Mouse (Mus musculus): ENCODE measurements around the gene Arl3. TPM values are rescaled to one million over a fixed set of nuclear protein-coding genes. Genes with fewer than 3 reads are reported as not detected.

Arl3 gene
- 10 to 100 TPM; 38.5 to 40.4 TPM for total RNA-seq (2021)

GRCm38 (mm10) chr19:46572951-46573937, at the start of gene Arl3, which contains the start of gene Sfxn2:
TSS of gene Arl3 (minus strand) at chr19:46573198.
TSS of gene Sfxn2 (plus strand) at chr19:46573365.
- intact Hi-C loops (cut with DNase I), result no loop called here
- peak; percentile 89 to 91 for DNase-seq

DNA sequence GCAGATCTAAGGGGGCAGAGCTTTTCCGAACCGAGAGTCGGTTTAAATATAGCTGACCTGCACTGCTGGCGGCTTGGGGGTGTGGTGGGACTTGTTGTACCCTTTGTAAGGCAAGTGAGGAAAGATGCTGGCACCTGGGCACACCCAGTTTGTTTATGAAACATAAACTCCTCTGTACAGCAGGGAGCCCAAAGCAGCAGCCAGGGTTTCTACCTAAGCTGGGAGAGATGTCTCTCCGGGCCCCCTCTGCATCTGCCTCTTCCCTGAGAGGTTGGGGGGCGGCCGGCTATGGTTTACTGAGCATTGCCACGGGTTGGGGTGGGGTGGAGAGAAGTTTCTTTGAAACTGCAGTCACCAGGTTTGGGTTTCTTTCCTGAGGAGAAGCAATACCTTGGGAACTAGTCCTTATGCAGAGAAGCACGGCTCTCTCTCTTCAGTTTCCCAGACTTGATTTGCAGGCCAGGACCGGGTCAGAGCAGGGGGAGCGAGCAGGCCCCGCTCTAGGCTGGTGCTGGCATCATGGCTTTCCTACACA, 49.7 kb upstream of the Arl3 start:
- intact Hi-C loops (cut with DNase I), result loop anchor here (1.0 to 2.0 kb wide), 2 partner anchors 23 to 24 kb away; partner anchors contain the start of gene Wbp1l
- no peak for DNase-seq

GRCm38 (mm10) chr19:46621236-46622183, 48.5 kb upstream of the Arl3 start:
- intact Hi-C loops (cut with DNase I), result loop anchor here (2.0 kb wide), 1 partner anchor 23 kb away; the partner anchor contains the start of gene Wbp1l
- DNase-seq, result no peak

DNA sequence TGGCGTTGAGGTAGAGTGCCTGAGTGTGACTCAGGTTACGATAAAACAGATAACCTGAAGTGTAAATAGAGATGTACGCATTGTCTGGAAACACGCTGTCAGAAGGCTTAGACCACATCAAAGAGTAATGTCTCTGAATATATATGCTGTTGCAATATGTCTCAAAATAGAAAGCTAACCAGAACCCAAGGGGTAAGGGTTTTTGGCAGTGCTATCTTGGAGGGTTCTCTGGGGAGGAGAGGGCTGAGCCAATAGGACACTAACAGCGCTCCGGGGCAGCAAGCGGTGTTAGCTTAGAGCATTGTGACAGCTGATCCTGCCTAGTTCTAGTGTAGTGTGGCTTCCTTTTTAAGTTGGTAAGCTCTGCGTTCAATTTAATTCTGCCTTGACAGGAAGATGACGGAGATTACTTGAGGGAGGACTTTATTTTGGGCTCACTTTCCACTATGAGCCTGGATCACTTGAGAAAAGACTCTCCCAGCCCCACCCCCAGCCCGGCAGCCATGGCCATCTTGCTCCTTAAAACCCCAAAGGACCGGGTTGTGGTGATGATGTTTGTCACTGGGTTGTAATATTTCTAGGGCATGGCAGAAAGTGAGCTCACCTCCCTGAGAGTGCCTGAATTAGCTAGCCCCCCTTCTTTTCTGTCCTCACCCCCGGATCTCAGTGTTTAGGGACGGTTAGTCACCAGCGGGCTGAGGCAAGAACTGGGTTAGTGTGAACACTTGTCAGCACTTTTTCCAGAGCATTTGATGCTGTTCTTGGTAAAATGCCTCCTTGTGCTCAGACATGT, 47.2 kb upstream of the Arl3 start:
- intact Hi-C loops (cut with DNase I), result no loop called here
- no peak for DNase-seq

GRCm38 (mm10) chr19:46619518-46619917, 46.5 kb upstream of the Arl3 start:
- intact Hi-C loops (cut with DNase I), result no loop called here
- no peak for DNase-seq

DNA sequence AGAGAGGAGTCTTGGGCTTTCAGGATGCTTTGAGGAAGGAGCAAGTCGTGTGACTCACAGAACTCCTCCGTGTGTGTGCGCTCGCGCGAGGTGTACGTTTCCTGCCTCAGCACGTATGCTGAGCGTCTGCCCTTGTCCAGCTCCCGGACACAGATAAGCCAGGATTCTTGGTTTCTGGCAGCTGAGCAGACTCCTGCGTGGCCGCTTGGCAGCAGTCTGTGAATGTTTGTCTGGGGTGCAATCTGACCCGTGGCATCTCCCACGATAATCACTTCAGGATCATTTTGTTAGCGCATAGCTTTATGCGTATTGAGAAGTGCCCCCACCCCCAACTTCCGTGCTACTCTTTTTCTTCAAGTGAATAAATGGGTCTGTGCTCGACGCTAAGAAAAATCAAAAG, 46.0 kb upstream of the Arl3 start:
- intact Hi-C loops (cut with DNase I), result no loop called here
- DNase-seq, result no peak

GRCm38 (mm10) chr19:46618322-46618721, 45.3 kb upstream of the Arl3 start:
- intact Hi-C loops (cut with DNase I), result no loop called here
- DNase-seq, result no peak

- no peak for DNase-seq
- intact Hi-C loops (cut with DNase I), result no loop called here
Measured at GRCm38 (mm10) chr19:46617361-46617760, 44.4 kb upstream of the Arl3 start.

DNA sequence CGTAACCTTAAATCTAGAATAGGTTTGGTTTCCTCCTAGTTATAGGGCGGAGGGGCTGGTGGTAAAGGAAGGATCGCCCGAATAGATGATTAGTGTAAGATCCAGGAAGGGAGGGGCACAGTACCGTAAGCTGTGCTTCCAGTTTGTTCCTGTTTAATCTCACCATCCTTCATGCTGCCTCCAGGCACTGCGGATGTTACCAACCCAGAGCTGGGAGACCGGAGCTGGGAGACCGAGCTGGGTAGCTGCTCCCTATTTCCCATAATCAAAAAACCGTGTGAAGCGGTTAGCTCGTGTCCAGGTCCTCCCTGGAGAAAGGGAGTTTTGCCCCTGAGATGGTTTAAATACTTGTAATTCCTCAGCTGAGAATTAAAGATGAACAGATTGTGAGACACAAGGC, 43.4 kb upstream of the Arl3 start:
- intact Hi-C loops (cut with DNase I), result no loop called here

GRCm38 (mm10) chr19:46608158-46608557, 35.2 kb upstream of the Arl3 start:
- intact Hi-C loops (cut with DNase I), result no loop called here
- DNase-seq, result no peak

More for the DNA sequence above, 43.4 kb upstream of the Arl3 start:
- no peak for DNase-seq

DNA sequence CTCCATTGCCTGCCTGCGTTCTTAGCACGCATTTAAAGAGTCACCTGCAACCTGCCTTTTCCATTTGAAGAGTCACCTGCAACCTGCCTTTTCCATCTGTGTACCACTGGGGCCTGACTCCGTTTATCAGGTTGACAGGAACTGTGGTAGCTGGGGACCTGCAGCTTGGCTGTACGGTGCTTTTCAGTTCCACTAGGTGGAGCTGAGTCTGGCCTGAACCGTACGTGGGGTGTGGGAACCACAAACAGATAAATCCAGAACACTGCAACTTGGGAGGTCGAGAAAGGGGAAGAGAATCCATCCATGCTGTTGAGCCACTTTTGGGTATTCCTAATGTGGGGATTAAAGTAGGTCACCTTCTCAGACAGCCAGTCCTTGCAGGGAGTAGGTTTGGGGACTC, 34.4 kb upstream of the Arl3 start:
- DNase-seq, result peak in 1 of 2 experiments; percentile 55
- intact Hi-C loops (cut with DNase I), result no loop called here

- no peak for DNase-seq
- intact Hi-C loops (cut with DNase I), result no loop called here
Measured at GRCm38 (mm10) chr19:46606718-46607117, 33.7 kb upstream of the Arl3 start.

DNA sequence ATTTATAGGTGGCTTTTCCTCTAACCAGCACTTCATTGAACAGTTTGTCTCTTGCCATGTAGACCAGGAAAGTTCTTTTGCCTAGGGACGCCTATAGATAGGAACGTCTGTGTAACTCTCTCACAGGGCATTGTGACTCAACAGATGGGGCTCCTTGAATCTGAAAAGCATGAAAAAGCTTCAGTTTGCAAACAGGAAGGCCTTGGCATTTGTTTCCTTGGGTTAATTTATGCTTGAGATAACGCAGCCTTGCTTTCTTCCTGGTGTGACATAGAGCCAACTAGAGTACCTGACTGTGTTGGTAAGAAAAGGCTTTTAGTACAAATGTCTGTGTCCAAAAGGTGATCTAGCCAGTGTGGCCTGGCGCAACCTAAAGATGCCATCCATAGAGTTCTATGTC, 29.4 kb upstream of the Arl3 start:
- intact Hi-C loops (cut with DNase I), result no loop called here
- DNase-seq, result no peak

DNA sequence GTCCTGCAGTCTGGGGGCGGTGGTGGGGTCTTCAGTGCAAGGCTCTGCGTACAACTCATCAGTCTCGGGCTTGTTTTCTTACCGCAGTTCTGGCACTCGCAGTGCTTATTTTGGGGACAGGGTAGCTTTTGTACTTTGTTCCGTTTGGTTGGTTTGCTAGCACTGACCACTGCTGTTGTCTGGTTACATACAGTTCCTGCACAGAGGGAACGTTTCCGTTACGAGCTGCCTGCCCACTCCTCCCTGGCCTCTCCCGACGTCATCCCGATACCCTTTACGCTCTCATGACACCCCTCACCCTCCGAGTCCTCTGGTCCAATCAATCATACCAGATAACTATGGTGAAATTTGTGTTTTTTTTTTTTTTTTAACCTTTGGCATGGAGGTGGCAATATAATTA, 28.5 kb upstream of the Arl3 start:
- intact Hi-C loops (cut with DNase I), result no loop called here
- DNase-seq, result no peak

DNA sequence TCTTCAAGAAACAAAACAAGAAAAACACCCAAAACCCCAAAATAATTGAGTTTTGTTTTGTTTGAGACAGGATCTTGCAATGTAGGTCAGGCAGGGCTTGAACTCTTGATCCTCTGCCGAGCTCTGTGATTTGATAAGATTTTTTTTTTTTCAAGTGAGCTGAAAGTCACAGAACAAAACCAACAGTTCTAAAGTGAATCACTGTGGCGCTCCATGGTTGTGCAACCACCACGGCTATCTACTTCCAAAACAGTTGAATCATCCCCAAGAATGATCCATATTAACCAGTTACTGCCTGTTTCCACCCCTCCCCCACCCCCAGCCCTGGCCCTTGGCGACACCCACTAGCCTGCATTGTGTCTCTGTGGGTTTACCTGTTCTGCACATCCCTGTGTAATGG, 27.4 kb upstream of the Arl3 start:
- DNase-seq, result no peak
- intact Hi-C loops (cut with DNase I), result no loop called here

GRCm38 (mm10) chr19:46599375-46600256, 26.6 kb upstream of the Arl3 start:
- peak in 1 of 2 experiments; percentile 46 for DNase-seq

GRCm38 (mm10) chr19:46598720-46599252, 25.8 kb upstream of the Arl3 start, which contains the start of gene Wbp1l:
TSS of gene Wbp1l (plus strand) at chr19:46599084.
- intact Hi-C loops (cut with DNase I), result loop anchor here (2.0 kb wide), 2 partner anchors 24 to 46 kb away; no protein-coding TSS in a partner anchor
- peak; percentile 92 for DNase-seq

More at GRCm38 (mm10) chr19:46599375-46600256, 26.6 kb upstream of the Arl3 start:
- intact Hi-C loops (cut with DNase I), result loop anchor here (2.0 kb wide), 2 partner anchors 23 to 45 kb away; no protein-coding TSS in a partner anchor

- no peak for DNase-seq
- intact Hi-C loops (cut with DNase I), result loop anchor here (2.0 kb wide), 2 partner anchors 25 to 47 kb away; no protein-coding TSS in a partner anchor
Measured at GRCm38 (mm10) chr19:46598187-46598586, 25.2 kb upstream of the Arl3 start.
